Mouse (Mus musculus): ENCODE measurements around the gene Rce1.

Gene Rce1

GRCm38 (mm10) chr19:4625179-4625828 lies at the start of gene Rce1:
TSS of gene Rce1 (minus strand) at chr19:4625641.
- peak; percentile 89 for DNase-seq (ENCODE audit: low spot score)

- DNase-seq (ENCODE audit: low spot score), result no peak
Measured at GRCm38 (mm10) chr19:4672401-4672800, 47.0 kb upstream of the Rce1 start.

GRCm38 (mm10) chr19:4670776-4671175 lies 45.3 kb upstream of the Rce1 start:
- no peak for DNase-seq (ENCODE audit: low spot score)

GRCm38 (mm10) chr19:4666815-4667214 lies 41.4 kb upstream of the Rce1 start:
- no peak for DNase-seq (ENCODE audit: low spot score)

- no peak for DNase-seq (ENCODE audit: low spot score)
Measured at GRCm38 (mm10) chr19:4658156-4658555, 32.7 kb upstream of the Rce1 start.

GRCm38 (mm10) chr19:4646917-4647492 lies 21.6 kb upstream of the Rce1 start:
- no peak for DNase-seq (ENCODE audit: low spot score)

GRCm38 (mm10) chr19:4644271-4644670 lies 18.8 kb upstream of the Rce1 start:
- DNase-seq (ENCODE audit: low spot score), result no peak

- no peak for DNase-seq (ENCODE audit: low spot score)
Measured at GRCm38 (mm10) chr19:4635986-4636385, 10.5 kb upstream of the Rce1 start.

GRCm38 (mm10) chr19:4628819-4629218 lies 3.4 kb upstream of the Rce1 start:
- peak; percentile 56 for DNase-seq (ENCODE audit: low spot score)

- no peak for DNase-seq (ENCODE audit: low spot score)
Measured at GRCm38 (mm10) chr19:4625829-4626535, 541 bp upstream of the Rce1 start.

GRCm38 (mm10) chr19:4624406-4625178 lies 849 bp downstream of the Rce1 start:
- DNase-seq (ENCODE audit: low spot score), result no peak

GRCm38 (mm10) chr19:4624006-4624405 lies 1.4 kb downstream of the Rce1 start:
- no peak for DNase-seq (ENCODE audit: low spot score)

- DNase-seq (ENCODE audit: low spot score), result no peak
Measured at GRCm38 (mm10) chr19:4623419-4623818, 2.0 kb downstream of the Rce1 start.

GRCm38 (mm10) chr19:4622780-4623179 lies 2.7 kb downstream of the Rce1 start:
- DNase-seq (ENCODE audit: low spot score), result no peak

GRCm38 (mm10) chr19:4620721-4621120 lies 4.7 kb downstream of the Rce1 start:
- DNase-seq (ENCODE audit: low spot score), result no peak

GRCm38 (mm10) chr19:4619461-4619860 lies 6.0 kb downstream of the Rce1 start:
- DNase-seq (ENCODE audit: low spot score), result no peak

- DNase-seq (ENCODE audit: low spot score), result no peak
Measured at GRCm38 (mm10) chr19:4618183-4618582, 7.3 kb downstream of the Rce1 start.

GRCm38 (mm10) chr19:4616546-4616945 lies 8.9 kb downstream of the Rce1 start:
- no peak for DNase-seq (ENCODE audit: low spot score)

- peak; percentile 70 for DNase-seq (ENCODE audit: low spot score)
Measured at GRCm38 (mm10) chr19:4615151-4616093, 10.0 kb downstream of the Rce1 start, which contains the start of gene Lrfn4. TSS of gene Lrfn4 (minus strand) at chr19:4615667.

GRCm38 (mm10) chr19:4614305-4615150 lies 10.9 kb downstream of the Rce1 start:
- no peak for DNase-seq (ENCODE audit: low spot score)
